Comparison of ENCODE assay signal across 8 mouse cellular contexts in genomic region chr14:40957607-40958006, GRCm38 (mm10). TPM values are rescaled to one million over a fixed set of nuclear protein-coding genes. Genes with fewer than 3 reads are reported as not detected.
DNase-seq lines count a peak whose midpoint lies in the region; ATAC-seq and TF ChIP-seq lines count a peak whose summit lies in the region.

No protein-coding gene starts in this region.

- no peak for DNase-seq in kidney, adult 8-10 months
- DNase-seq in brain, embryonic 14.5 days (ENCODE audit: low read depth): peak; percentile 71
- DNase-seq in forebrain, postnatal 0 days: no peak
- no peak for DNase-seq in right cerebral cortex, postnatal 14 days
- no peak for DNase-seq in urinary bladder, adult 2 months (ENCODE audit: low spot score)
- DNase-seq in gastrocnemius, adult 8-10 months (ENCODE audit: low spot score in 2 of 2): no peak

- peak overlapping the region; percentile 90 for H3K27ac ChIP-seq in kidney, embryonic 16.5 days (ENCODE audit: low read length)
- peak overlapping the region; percentile 55; the same call in 1 of the 2 replicates for H3K27ac ChIP-seq in forebrain, postnatal 0 days (ENCODE audit: low read depth, low read length)
- peak overlapping the region; percentile 53; the same call in 1 of the 2 replicates for H3K27ac ChIP-seq in midbrain, embryonic 15.5 days

- ATAC-seq in kidney, embryonic 16.5 days (ENCODE audit: low FRiP score, low TSS enrichment): no peak
- no peak for ATAC-seq in forebrain, postnatal 0 days
- no peak for ATAC-seq in midbrain, embryonic 15.5 days (replicated peaks)

- H3K9me3 ChIP-seq in kidney, embryonic 16.5 days (ENCODE audit: low read length): no peaks in the 10 kb centered on the region
- H3K9me3 ChIP-seq in forebrain, postnatal 0 days (ENCODE audit: low read length): no peaks in the 10 kb centered on the region
- H3K9me3 ChIP-seq in midbrain, embryonic 15.5 days: no peaks in the 10 kb centered on the region

- H3K27me3 ChIP-seq in kidney, embryonic 16.5 days (ENCODE audit: insufficient read depth, low read length): no peaks in the 10 kb centered on the region
- H3K27me3 ChIP-seq in forebrain, postnatal 0 days (ENCODE audit: insufficient read depth, low read length): no peaks in the 10 kb centered on the region
- H3K27me3 ChIP-seq in midbrain, embryonic 15.5 days (replicated peaks): no peaks in the 10 kb centered on the region

- no peak overlapping the region for H3K9ac ChIP-seq in kidney, embryonic 16.5 days (replicated peaks; ENCODE audit: low read length)
- H3K9ac ChIP-seq in forebrain, postnatal 0 days: no peak overlapping the region
- H3K9ac ChIP-seq in midbrain, embryonic 15.5 days: no peak overlapping the region

- no peaks in the 10 kb centered on the region for H3K36me3 ChIP-seq in kidney, embryonic 16.5 days (ENCODE audit: insufficient read depth, low read length)
- no peaks in the 10 kb centered on the region for H3K36me3 ChIP-seq in forebrain, postnatal 0 days (ENCODE audit: insufficient read depth)
- no peaks in the 10 kb centered on the region for H3K36me3 ChIP-seq in midbrain, embryonic 15.5 days (replicated peaks)

- H3K4me1 ChIP-seq in kidney, embryonic 16.5 days (ENCODE audit: insufficient read depth, low read length): peaks cover 87% of the 10 kb centered on the region
- peaks cover 49% of the 10 kb centered on the region for H3K4me1 ChIP-seq in forebrain, postnatal 0 days (ENCODE audit: insufficient read depth)
- peaks cover 75% of the 10 kb centered on the region for H3K4me1 ChIP-seq in midbrain, embryonic 15.5 days

- TF ChIP-seq POLR2A in brain, embryonic 14.5 days (IDR thresholded peaks at IDR 0.05; ENCODE audit: borderline replicate concordance, extremely low read depth, insufficient read depth, insufficient read length, poor library complexity, severe bottlenecking): no peak

- WGBS in kidney, embryonic 16.5 days: 55% methylated on average over 3 of the region's 3 CpGs
- 28% methylated on average over 3 of the region's 3 CpGs for WGBS in forebrain, postnatal 0 days
- 36% methylated on average over 3 of the region's 3 CpGs for WGBS in midbrain, embryonic 15.5 days

- no peak overlapping the region for H3K4me3 ChIP-seq in kidney, embryonic 16.5 days (ENCODE audit: low read length)
- no peak overlapping the region for H3K4me3 ChIP-seq in forebrain, postnatal 0 days (ENCODE audit: low read depth, low read length)
- H3K4me3 ChIP-seq in midbrain, embryonic 15.5 days: no peak overlapping the region

- no peak overlapping the region for H3K4me2 ChIP-seq in kidney, embryonic 16.5 days (replicated peaks; ENCODE audit: low read depth, low read length)
- H3K4me2 ChIP-seq in forebrain, postnatal 0 days (ENCODE audit: low read depth): no peak overlapping the region
- no peak overlapping the region for H3K4me2 ChIP-seq in midbrain, embryonic 15.5 days

- no peak; the same call in 1 of the 2 replicates for TF ChIP-seq CTCF in brain, embryonic 14.5 days (IDR thresholded peaks at IDR 0.05; ENCODE audit: borderline replicate concordance, extremely low read depth, insufficient read depth, insufficient read length)
- no peak for TF ChIP-seq CTCF in forebrain, postnatal 0 days (IDR thresholded peaks at IDR 0.05; ENCODE audit: low read depth)

RNA-seq across cellular contexts. Expression of gene Tspan14, which starts 9.0 kb away (rescaled TPM):
- polyA plus RNA-seq in kidney, embryonic 16.5 days (2015; fragmentation: Nextera tagmentation; extraction: Ambion mirVana): 138 and 144 TPM in 2 replicates
- 87.7 and 95.4 TPM in 2 replicates for polyA plus RNA-seq in brain, embryonic 14.5 days (2012; rRNA removed)
- total RNA-seq in forebrain, postnatal 0 days (2014; rRNA removed): 42.2 and 43.8 TPM in 2 replicates
- polyA plus RNA-seq in forebrain, postnatal 0 days (2015; fragmentation: Nextera tagmentation; extraction: Ambion mirVana): 37.8 and 43.1 TPM in 2 replicates
- 68.9 and 75.2 TPM in 2 replicates for polyA plus RNA-seq in midbrain, embryonic 15.5 days (2015; fragmentation: Nextera tagmentation; extraction: Ambion mirVana)
- 55.9 and 58.9 TPM in 2 replicates for polyA plus RNA-seq in urinary bladder, adult 2 months (2012; rRNA removed)
- 10 to 100 TPM in 2 of 4 experiments, 1 to 10 TPM in 2; 8.9 to 11.6 (median 10.3) TPM for total RNA-seq in gastrocnemius, adult 8-10 months (2022)

RNA-seq across cellular contexts. Expression of gene Fam213a, which starts 56.0 kb away (rescaled TPM):
- polyA plus RNA-seq in kidney, embryonic 16.5 days (2015; fragmentation: Nextera tagmentation; extraction: Ambion mirVana): 109 and 111 TPM in 2 replicates
- polyA plus RNA-seq in brain, embryonic 14.5 days (2012; rRNA removed): 26.4 and 43.9 TPM in 2 replicates
- 92.4 and 106 TPM in 2 replicates for total RNA-seq in forebrain, postnatal 0 days (2014; rRNA removed)
- polyA plus RNA-seq in forebrain, postnatal 0 days (2015; fragmentation: Nextera tagmentation; extraction: Ambion mirVana): 54.7 and 106 TPM in 2 replicates
- 85.6 and 88.5 TPM in 2 replicates for polyA plus RNA-seq in midbrain, embryonic 15.5 days (2015; fragmentation: Nextera tagmentation; extraction: Ambion mirVana)
- 52.2 and 61.9 TPM in 2 replicates for polyA plus RNA-seq in urinary bladder, adult 2 months (2012; rRNA removed)
- 10 to 100 TPM; 25.1 to 33.3 (median 30.0) TPM for total RNA-seq in gastrocnemius, adult 8-10 months (2022)
